Mouse (Mus musculus): ENCODE results near the gene Cdc42ep4.

- TF ChIP-seq EP300 (IDR thresholded peaks at IDR 0.05; ENCODE audit: low read depth): no peak
- no peak for TF ChIP-seq CTCF (IDR thresholded peaks at IDR 0.05; ENCODE audit: low read depth)
Observed at GRCm38 (mm10) chr11:113786395-113786794, 34.7 kb upstream of the Cdc42ep4 start.

Data from heart, postnatal 0 days (tissue).